Mouse (Mus musculus): ENCODE data around the gene Gm3417.
"Not testable (repeated sequence)": the region's sequence is repeated elsewhere in the genome, so short reads cannot be mapped to it uniquely, and the experiment has no call there.

DNA sequence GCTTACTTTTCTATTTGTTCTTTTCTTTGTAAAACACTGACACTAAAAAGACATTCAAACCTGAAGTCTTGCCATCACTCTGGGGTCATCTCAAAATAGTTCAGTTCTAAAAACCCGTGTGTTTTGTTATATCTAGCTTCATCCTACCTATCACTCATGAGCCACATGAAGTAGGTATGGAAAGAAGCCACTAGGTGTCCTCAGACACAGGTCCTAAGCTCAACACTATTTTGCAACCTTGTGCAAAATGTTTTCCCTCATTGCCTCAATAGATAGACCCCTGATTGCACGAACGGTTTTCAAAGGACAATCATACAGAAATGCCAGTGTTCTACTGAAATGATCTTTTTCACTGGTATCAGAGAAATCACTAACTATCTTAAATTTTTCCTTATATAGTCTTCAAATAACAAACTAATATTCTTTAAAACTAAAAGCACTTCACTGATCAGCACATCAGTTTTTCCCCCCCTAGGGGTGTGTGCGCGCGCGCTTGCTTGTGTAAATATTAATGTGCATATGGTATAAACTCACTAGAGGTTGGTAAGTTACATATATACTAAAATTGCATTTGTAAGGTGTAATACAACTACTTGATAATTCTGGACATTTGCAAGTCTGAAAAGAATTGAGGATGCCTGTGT lies 750 bp downstream of the Gm3417 start:
- TF ChIP-seq POLR2A (IDR thresholded peaks at IDR 0.05; ENCODE audit: low read depth, low read length); CTCF (conservative IDR thresholded peaks at IDR 0.05; ENCODE audit: insufficient read depth, insufficient read length, low read depth, low read length): not testable (repeated sequence)

All from kidney, adult 2 months (tissue).